Mouse (Mus musculus): ENCODE measurements around the gene Srrd. TPM values are rescaled to one million over a fixed set of nuclear protein-coding genes. Genes with fewer than 3 reads are reported as not detected.
"Not testable (repeated sequence)": the region's sequence is repeated elsewhere in the genome, so short reads cannot be mapped to it uniquely, and the experiment has no call there.

The Srrd gene
- total and polyA plus RNA-seq, 2 experiments from 2014 or later: 52.2 to 67.9 TPM

GRCm38 (mm10) chr5:112320379-112320778 lies 22.5 kb downstream of the Srrd start:
- H3K27me3 ChIP-seq (ENCODE audit: insufficient read depth, low read length): no peaks in the 10 kb centered on the region
- H3K36me3 ChIP-seq (ENCODE audit: insufficient read depth): peaks cover 2% of the 10 kb centered on the region; the same call in 1 of the 2 replicates
- H3K9ac ChIP-seq: no peak overlapping the region
- H3K4me2 ChIP-seq (ENCODE audit: low read depth): no peak overlapping the region
- H3K9me3 ChIP-seq (ENCODE audit: low read length): no peaks in the 10 kb centered on the region
- no peak for ATAC-seq
- WGBS: 71% methylated on average over 5 of the region's 5 CpGs
- no peak for TF ChIP-seq CTCF (IDR thresholded peaks at IDR 0.05; ENCODE audit: low read depth)
- H3K4me1 ChIP-seq (ENCODE audit: insufficient read depth): no peaks in the 10 kb centered on the region
- DNase-seq: no peak
- H3K4me3 ChIP-seq (ENCODE audit: low read depth, low read length): no peak overlapping the region
- no peak overlapping the region for H3K27ac ChIP-seq (ENCODE audit: low read depth, low read length)

GRCm38 (mm10) chr5:112319343-112319742 lies 23.5 kb downstream of the Srrd start:
- not testable (repeated sequence) for ATAC-seq; H3K4me3 ChIP-seq (ENCODE audit: low read depth, low read length); H3K9ac ChIP-seq; H3K9me3 ChIP-seq (ENCODE audit: low read length); H3K27me3 ChIP-seq (ENCODE audit: insufficient read depth, low read length); H3K4me2 ChIP-seq (ENCODE audit: low read depth); DNase-seq; H3K27ac ChIP-seq (ENCODE audit: low read depth, low read length); H3K4me1 ChIP-seq (ENCODE audit: insufficient read depth); H3K36me3 ChIP-seq (ENCODE audit: insufficient read depth)
- WGBS: 66% methylated on average over 2 of the region's 2 CpGs

- Histone ChIP-seq H3K4me2 (ENCODE audit: low read depth) (no peak overlapping the region), H3K4me3 (ENCODE audit: low read depth, low read length) (no peak overlapping the region), H3K4me1 (ENCODE audit: insufficient read depth) (no peaks in the 10 kb centered on the region), H3K9ac (no peak overlapping the region), H3K27me3 (ENCODE audit: insufficient read depth, low read length) (no peaks in the 10 kb centered on the region), H3K9me3 (ENCODE audit: low read length) (no peaks in the 10 kb centered on the region), H3K27ac (ENCODE audit: low read depth, low read length) (no peak overlapping the region), H3K36me3 (ENCODE audit: insufficient read depth) (peaks cover 12% of the 10 kb centered on the region; the same call in 1 of the 2 replicates)
- TF ChIP-seq CTCF (IDR thresholded peaks at IDR 0.05; ENCODE audit: low read depth): no peak
- ATAC-seq (no peak), DNase-seq (no peak)
- WGBS: 68% methylated on average over 5 of the region's 5 CpGs
Measured at GRCm38 (mm10) chr5:112317328-112317727, 25.5 kb downstream of the Srrd start.

- no peaks in the 10 kb centered on the region for H3K9me3 ChIP-seq (ENCODE audit: low read length)
- 69% methylated on average over 5 of the region's 5 CpGs for WGBS
- H3K4me2 ChIP-seq (ENCODE audit: low read depth): no peak overlapping the region
- no peaks in the 10 kb centered on the region for H3K4me1 ChIP-seq (ENCODE audit: insufficient read depth)
- ATAC-seq (no peak), DNase-seq (no peak)
- no peak for TF ChIP-seq CTCF (IDR thresholded peaks at IDR 0.05; ENCODE audit: low read depth)
- H3K9ac ChIP-seq: no peak overlapping the region
- H3K4me3 ChIP-seq (ENCODE audit: low read depth, low read length): no peak overlapping the region
- H3K36me3 ChIP-seq (ENCODE audit: insufficient read depth): peaks cover 15% of the 10 kb centered on the region; the same call in 1 of the 2 replicates
- H3K27me3 ChIP-seq (ENCODE audit: insufficient read depth, low read length): no peaks in the 10 kb centered on the region
- no peak overlapping the region for H3K27ac ChIP-seq (ENCODE audit: low read depth, low read length)
Measured at GRCm38 (mm10) chr5:112316468-112316867, 26.4 kb downstream of the Srrd start.

- Histone ChIP-seq H3K9me3 (ENCODE audit: low read length) (no peaks in the 10 kb centered on the region), H3K27ac (ENCODE audit: low read depth, low read length) (peak overlapping the region; percentile 45; the same call in 1 of the 2 replicates), H3K4me1 (ENCODE audit: insufficient read depth) (no peaks in the 10 kb centered on the region), H3K4me2 (ENCODE audit: low read depth) (no peak overlapping the region), H3K27me3 (ENCODE audit: insufficient read depth, low read length) (no peaks in the 10 kb centered on the region), H3K36me3 (ENCODE audit: insufficient read depth) (peaks cover 39% of the 10 kb centered on the region), H3K4me3 (ENCODE audit: low read depth, low read length) (no peak overlapping the region), H3K9ac (no peak overlapping the region)
- 51% methylated on average over 11 of the region's 11 CpGs for WGBS
- peak; percentile 72 for ATAC-seq
- DNase-seq: peak; percentile 35
- no peak for TF ChIP-seq CTCF (IDR thresholded peaks at IDR 0.05; ENCODE audit: low read depth)
Measured at GRCm38 (mm10) chr5:112313222-112313885, 29.5 kb downstream of the Srrd start.

- peaks cover 25% of the 10 kb centered on the region for H3K36me3 ChIP-seq (ENCODE audit: insufficient read depth)
- no peak for TF ChIP-seq CTCF (IDR thresholded peaks at IDR 0.05; ENCODE audit: low read depth)
- H3K9me3 ChIP-seq (ENCODE audit: low read length): no peaks in the 10 kb centered on the region
- H3K4me2 ChIP-seq (ENCODE audit: low read depth): no peak overlapping the region
- no peak overlapping the region for H3K4me3 ChIP-seq (ENCODE audit: low read depth, low read length)
- DNase-seq (no peak), ATAC-seq (no peak)
- WGBS: 60% methylated on average over 5 of the region's 5 CpGs
- H3K27me3 ChIP-seq (ENCODE audit: insufficient read depth, low read length): no peaks in the 10 kb centered on the region
- no peak overlapping the region for H3K9ac ChIP-seq
- no peaks in the 10 kb centered on the region for H3K4me1 ChIP-seq (ENCODE audit: insufficient read depth)
- no peak overlapping the region for H3K27ac ChIP-seq (ENCODE audit: low read depth, low read length)
Measured at GRCm38 (mm10) chr5:112305842-112306241, 37.0 kb downstream of the Srrd start.

GRCm38 (mm10) chr5:112302310-112302709 lies 40.5 kb downstream of the Srrd start:
- DNase-seq: no peak
- Histone ChIP-seq H3K4me3 (ENCODE audit: low read depth, low read length) (no peak overlapping the region), H3K4me2 (ENCODE audit: low read depth) (no peak overlapping the region), H3K27ac (ENCODE audit: low read depth, low read length) (no peak overlapping the region), H3K36me3 (ENCODE audit: insufficient read depth) (no peaks in the 10 kb centered on the region), H3K27me3 (ENCODE audit: insufficient read depth, low read length) (no peaks in the 10 kb centered on the region), H3K4me1 (ENCODE audit: insufficient read depth) (no peaks in the 10 kb centered on the region), H3K9me3 (ENCODE audit: low read length) (no peaks in the 10 kb centered on the region), H3K9ac (no peak overlapping the region)
- WGBS: 88% methylated on average over 5 of the region's 5 CpGs
- no peak for TF ChIP-seq CTCF (IDR thresholded peaks at IDR 0.05; ENCODE audit: low read depth)
- ATAC-seq: no peak
